Mouse (Mus musculus) adipocyte (in vitro differentiated cells): ENCODE results near the gene Krt25.

Experiments used
- DNase-seq: peaks from one replicate; pipeline ENCODE4 v3.0.0-alpha.2; 2016; ENCODE audit warnings: low spot score

Krt25 gene

DNA sequence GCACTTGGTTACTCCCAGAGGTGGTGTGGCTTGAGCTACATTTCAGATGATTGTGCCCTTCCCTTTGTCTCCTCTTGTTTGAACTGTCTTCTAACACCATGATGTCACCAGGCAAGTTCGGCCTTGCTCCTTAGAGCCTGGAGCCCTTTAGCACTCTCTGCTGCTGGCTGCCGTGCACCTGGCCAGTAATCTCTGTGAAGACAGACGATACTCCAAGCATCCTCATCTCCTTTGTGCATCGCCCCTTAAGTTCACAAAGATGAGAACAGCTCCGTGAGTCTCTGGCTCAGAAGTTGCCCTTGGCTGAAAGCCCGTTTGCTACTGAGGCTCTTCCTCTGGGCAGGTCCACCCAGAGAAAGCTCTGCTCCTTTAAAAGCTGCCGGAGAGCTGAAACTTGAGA lies 46.0 kb downstream of the Krt25 start:
- no peak for DNase-seq

DNA sequence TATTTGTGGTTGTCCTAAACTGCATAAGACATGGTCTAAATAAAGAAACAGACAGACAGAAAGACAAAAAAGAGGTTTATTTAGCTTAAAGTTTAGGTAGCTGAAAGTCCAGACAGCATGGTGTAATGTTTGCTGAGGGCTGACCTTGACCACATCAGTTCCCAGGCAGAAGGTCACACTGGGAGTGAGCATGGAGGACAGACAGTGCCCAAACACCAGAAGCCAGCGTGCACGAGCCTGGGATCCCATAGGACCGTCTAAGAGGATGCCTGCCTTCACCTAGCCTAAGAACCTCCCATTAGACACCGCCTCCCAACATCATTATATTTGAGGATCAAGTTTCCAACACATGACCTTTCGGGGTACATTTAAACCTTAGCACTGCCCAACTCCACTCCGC lies 47.1 kb downstream of the Krt25 start:
- DNase-seq = no peak

DNA sequence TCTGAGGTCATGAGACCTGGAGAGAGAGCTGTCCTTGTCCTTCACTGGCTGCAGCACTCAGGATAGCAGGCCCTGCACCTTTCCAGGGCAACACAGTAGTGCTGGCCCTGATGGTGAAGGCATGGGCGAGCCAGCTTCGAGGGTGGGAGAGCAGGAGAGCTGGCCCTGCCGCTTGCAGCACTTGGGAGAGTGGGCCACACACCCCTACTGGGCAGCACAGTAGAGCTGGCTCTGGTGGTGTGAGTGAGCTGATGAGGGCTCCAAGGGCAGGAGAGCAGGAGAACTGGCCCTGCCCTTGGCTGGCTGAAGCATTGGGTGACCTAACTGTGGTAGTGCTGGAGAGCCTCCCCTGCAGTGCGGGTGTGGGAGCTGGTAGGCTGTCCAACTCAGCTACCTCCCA lies 50.0 kb downstream of the Krt25 start:
- no peak for DNase-seq

DNA sequence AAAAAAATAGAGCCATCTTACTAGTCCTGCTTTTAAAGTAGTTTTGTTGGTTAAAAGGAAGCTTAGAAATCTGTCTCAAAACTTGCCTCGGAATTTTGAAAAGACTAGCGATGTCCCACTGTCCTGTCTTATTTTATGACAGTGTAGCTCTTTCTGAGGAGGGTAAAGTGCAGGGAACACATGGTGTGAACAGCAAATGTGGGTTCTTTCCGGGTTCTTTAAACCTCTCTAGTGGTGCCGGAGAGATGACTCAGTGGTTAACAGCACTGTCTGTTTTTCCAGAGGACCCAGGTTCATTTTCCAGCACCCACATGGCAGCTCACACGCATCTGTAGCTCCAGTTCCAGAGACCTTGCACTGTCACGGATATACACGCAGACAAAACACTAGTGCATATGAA lies 53.6 kb downstream of the Krt25 start:
- no peak for DNase-seq

DNA sequence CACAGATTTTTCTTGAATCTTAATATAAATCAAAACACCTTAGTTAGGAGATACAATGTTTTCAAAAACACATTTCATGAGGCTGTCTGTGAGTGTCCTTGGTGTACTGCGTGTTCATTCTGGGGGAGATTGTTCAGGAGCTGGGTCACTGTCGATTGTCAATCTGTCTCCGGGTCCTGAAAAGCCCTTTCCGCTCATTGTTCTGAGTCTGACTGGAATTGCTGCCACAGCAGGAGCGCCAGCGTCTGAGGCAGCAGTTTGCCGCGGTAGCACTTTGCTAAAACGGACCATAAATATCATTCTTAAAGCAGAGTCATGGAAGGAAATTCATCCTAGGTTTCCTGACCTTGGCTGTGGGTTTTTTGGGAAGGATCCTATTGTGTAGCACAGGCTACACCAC lies 57.0 kb downstream of the Krt25 start:
- no peak for DNase-seq
